Mouse (Mus musculus): ENCODE data around the gene Dmrtb1. TPM values are rescaled to one million over a fixed set of nuclear protein-coding genes. Genes with fewer than 3 reads are reported as not detected.

Dmrtb1 gene
- polyA plus RNA-seq, 1 experiment from 2014 or later, result 0.11 TPM

DNA sequence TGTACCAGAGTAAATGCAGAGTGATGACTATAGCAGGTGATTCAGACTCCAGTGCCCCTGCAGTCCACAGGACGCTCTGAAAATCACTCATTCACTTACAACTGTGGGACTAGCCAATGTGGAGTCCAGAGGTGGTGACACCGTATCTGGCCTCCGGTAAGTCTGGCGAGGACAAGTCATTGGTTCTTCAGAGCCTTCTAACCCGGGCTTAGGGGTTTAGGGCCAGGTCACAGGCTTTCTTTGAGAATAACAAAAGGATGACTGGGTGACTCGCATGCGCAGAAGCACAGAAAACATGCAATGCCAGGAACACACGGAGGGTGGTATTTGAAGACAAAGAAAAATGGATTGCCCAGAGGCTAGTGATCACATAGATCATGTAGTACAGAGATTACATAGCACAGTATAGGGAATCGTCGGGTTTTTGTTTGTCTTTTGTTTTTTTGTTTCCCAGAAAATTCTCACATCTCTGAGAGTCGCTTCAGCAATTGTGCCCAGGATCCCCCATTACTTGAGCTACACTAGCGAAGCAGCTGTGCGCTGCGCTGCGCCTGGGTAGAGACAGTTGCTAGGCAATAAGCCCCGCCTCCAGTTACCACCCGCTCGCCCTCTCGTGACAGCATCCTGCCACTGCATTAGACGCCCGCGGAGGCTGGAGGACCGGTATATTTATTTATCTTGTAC, 10.2 kb downstream of the Dmrtb1 start:
- Histone ChIP-seq H3K9me3 (ENCODE audit: control insufficient read depth, low read length) (no peaks in the 10 kb centered on the region), H3K27ac (replicated peaks; ENCODE audit: low read depth, low read length) (no peak overlapping the region), H3K9ac (ENCODE audit: low read length) (no peak overlapping the region), H3K36me3 (ENCODE audit: control insufficient read depth, insufficient read depth, low read length) (no peaks in the 10 kb centered on the region), H3K4me3 (ENCODE audit: low read depth, low read length) (no peak overlapping the region), H3K27me3 (ENCODE audit: control insufficient read depth, insufficient read depth, low read length) (peaks cover 4% of the 10 kb centered on the region; the same call in 1 of the 2 replicates), H3K4me1 (ENCODE audit: control insufficient read depth, insufficient read depth, low read length) (no peaks in the 10 kb centered on the region), H3K4me2 (ENCODE audit: low read depth, severe bottlenecking) (peak overlapping the region; percentile 27; the same call in 1 of the 2 replicates)
- ATAC-seq (ENCODE audit: insufficient number of reproducible peaks, low FRiP score, low TSS enrichment, low read depth) (peak; percentile 85; the same call in 1 of the 2 replicates), DNase-seq (ENCODE audit: low spot score) (peak; percentile 95)
- WGBS, result 20% methylated on average over 23 of the region's 23 CpGs

DNA sequence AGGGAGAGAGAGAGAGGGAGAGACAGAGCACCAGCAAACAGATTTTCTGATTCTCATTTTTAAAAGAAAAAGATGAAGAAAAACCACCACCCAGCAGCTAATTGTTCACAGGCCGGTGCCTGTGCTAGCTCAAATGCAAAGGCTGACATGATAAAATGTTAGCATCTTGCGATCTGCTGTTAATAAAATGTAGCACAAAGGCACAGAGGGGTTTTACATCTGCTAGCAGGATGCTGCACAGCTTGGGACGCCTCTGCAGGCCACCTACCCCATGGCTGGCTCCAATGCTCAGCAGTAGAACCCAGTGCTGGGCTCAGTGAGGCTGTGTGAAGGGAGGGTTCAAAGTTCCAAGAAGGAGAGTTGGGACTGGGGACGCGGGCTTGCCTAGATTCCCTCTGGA, 13.3 kb downstream of the Dmrtb1 start:
- ATAC-seq (ENCODE audit: insufficient number of reproducible peaks, low FRiP score, low TSS enrichment, low read depth), result no peak
- peaks cover 4% of the 10 kb centered on the region; the same call in 1 of the 2 replicates for H3K27me3 ChIP-seq (ENCODE audit: control insufficient read depth, insufficient read depth, low read length)
- WGBS, result 58% methylated on average over 5 of the region's 5 CpGs

DNA sequence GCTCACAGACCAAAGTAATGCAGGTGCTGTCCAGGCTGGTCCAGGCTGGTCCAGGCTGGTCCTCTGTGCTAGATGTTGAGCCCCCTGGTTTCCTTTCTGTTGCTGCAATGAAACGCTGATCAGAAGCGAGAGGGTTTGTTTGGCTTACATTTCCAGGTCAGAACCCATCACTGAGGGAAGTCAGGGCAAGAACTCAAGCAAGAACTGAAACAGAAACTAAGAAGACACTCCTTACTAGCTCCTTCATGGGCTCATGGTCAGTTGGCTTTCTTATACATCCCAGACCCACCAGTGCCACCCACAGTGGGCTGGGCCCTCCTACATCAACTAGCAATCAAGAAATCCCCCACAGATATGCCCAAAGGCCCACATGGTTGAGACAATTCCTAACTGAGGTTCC, 15.5 kb downstream of the Dmrtb1 start:
- no peak for DNase-seq (ENCODE audit: low spot score)
- H3K4me1 ChIP-seq (ENCODE audit: control insufficient read depth, insufficient read depth, low read length), result no peaks in the 10 kb centered on the region
- no peak for ATAC-seq (ENCODE audit: insufficient number of reproducible peaks, low FRiP score, low TSS enrichment, low read depth)
- no peak overlapping the region for H3K27ac ChIP-seq (replicated peaks; ENCODE audit: low read depth, low read length)
- 92% methylated on average over 2 of the region's 2 CpGs for WGBS
- no peak overlapping the region for H3K9ac ChIP-seq (ENCODE audit: low read length)
- no peaks in the 10 kb centered on the region for H3K9me3 ChIP-seq (ENCODE audit: control insufficient read depth, low read length)
- no peak overlapping the region for H3K4me2 ChIP-seq (ENCODE audit: low read depth, severe bottlenecking)
- no peaks in the 10 kb centered on the region for H3K36me3 ChIP-seq (ENCODE audit: control insufficient read depth, insufficient read depth, low read length)
- no peak overlapping the region for H3K4me3 ChIP-seq (ENCODE audit: low read depth, low read length)
- H3K27me3 ChIP-seq (ENCODE audit: control insufficient read depth, insufficient read depth, low read length), result peaks cover 4% of the 10 kb centered on the region; the same call in 1 of the 2 replicates

More for the DNA sequence above, 13.3 kb downstream of the Dmrtb1 start:
- H3K9ac ChIP-seq (ENCODE audit: low read length), result no peak overlapping the region
- no peaks in the 10 kb centered on the region for H3K9me3 ChIP-seq (ENCODE audit: control insufficient read depth, low read length)
- DNase-seq (ENCODE audit: low spot score), result no peak
- no peaks in the 10 kb centered on the region for H3K4me1 ChIP-seq (ENCODE audit: control insufficient read depth, insufficient read depth, low read length)
- H3K27ac ChIP-seq (replicated peaks; ENCODE audit: low read depth, low read length), result no peak overlapping the region
- no peak overlapping the region for H3K4me3 ChIP-seq (ENCODE audit: low read depth, low read length)
- no peaks in the 10 kb centered on the region for H3K36me3 ChIP-seq (ENCODE audit: control insufficient read depth, insufficient read depth, low read length)
- H3K4me2 ChIP-seq (ENCODE audit: low read depth, severe bottlenecking), result no peak overlapping the region

DNA sequence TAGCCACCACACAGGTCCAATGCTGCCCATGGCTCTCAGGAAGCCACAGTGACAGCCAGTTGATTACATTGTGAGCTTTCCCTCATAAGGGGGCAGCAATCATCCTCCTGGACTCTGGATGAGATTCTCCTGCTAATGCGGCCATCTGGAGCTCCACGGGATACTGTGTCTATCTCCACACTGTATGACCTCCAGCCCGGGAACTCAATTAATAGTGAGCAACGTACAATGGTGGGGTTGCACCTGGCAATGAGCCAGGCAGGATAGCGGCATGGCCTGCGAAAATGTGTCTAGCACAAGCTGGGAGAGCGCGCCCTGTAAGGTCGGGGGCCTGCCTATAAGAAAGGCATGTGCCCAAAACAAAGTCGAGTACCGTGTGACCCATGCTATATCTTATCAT, 23.4 kb downstream of the Dmrtb1 start:
- Histone ChIP-seq H3K9ac (ENCODE audit: low read length) (no peak overlapping the region), H3K9me3 (ENCODE audit: control insufficient read depth, low read length) (no peaks in the 10 kb centered on the region), H3K27me3 (ENCODE audit: control insufficient read depth, insufficient read depth, low read length) (no peaks in the 10 kb centered on the region), H3K4me2 (ENCODE audit: low read depth, severe bottlenecking) (no peak overlapping the region), H3K36me3 (ENCODE audit: control insufficient read depth, insufficient read depth, low read length) (no peaks in the 10 kb centered on the region), H3K4me3 (ENCODE audit: low read depth, low read length) (no peak overlapping the region), H3K27ac (replicated peaks; ENCODE audit: low read depth, low read length) (no peak overlapping the region), H3K4me1 (ENCODE audit: control insufficient read depth, insufficient read depth, low read length) (no peaks in the 10 kb centered on the region)
- 90% methylated on average over 11 of the region's 11 CpGs for WGBS
- ATAC-seq (ENCODE audit: insufficient number of reproducible peaks, low FRiP score, low TSS enrichment, low read depth) (no peak), DNase-seq (ENCODE audit: low spot score) (no peak)

DNA sequence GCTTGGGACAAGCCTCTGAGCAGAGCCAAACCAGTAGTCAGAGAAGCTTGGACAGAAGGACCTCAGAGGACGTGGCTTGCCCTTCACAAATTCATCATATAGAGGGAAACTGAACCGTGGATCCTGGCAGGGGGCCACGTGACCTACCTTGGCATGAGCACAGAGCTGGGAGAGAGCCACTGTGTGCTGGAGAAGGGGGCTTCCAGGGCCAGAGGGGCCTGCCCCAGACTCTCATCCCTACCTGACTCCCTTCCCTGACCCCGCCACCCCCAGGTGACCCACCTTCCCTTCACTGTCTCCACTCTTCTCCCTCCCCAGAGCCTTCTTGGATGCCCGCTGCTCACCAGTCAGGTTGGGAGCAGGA, 30.8 kb downstream of the Dmrtb1 start:
- ATAC-seq (ENCODE audit: insufficient number of reproducible peaks, low FRiP score, low TSS enrichment, low read depth) (no peak), DNase-seq (ENCODE audit: low spot score) (no peak)
- Histone ChIP-seq H3K27ac (replicated peaks; ENCODE audit: low read depth, low read length) (no peak overlapping the region), H3K4me3 (ENCODE audit: low read depth, low read length) (no peak overlapping the region), H3K4me2 (ENCODE audit: low read depth, severe bottlenecking) (no peak overlapping the region), H3K4me1 (ENCODE audit: control insufficient read depth, insufficient read depth, low read length) (peaks cover 13% of the 10 kb centered on the region), H3K9ac (ENCODE audit: low read length) (no peak overlapping the region), H3K27me3 (ENCODE audit: control insufficient read depth, insufficient read depth, low read length) (0 out of 2 replicates have a peak, but pooled peaks cover 2% of the 10 kb centered on the region), H3K36me3 (ENCODE audit: control insufficient read depth, insufficient read depth, low read length) (no peaks in the 10 kb centered on the region), H3K9me3 (ENCODE audit: control insufficient read depth, low read length) (no peaks in the 10 kb centered on the region)
- 80% methylated on average over 5 of the region's 5 CpGs for WGBS

DNA sequence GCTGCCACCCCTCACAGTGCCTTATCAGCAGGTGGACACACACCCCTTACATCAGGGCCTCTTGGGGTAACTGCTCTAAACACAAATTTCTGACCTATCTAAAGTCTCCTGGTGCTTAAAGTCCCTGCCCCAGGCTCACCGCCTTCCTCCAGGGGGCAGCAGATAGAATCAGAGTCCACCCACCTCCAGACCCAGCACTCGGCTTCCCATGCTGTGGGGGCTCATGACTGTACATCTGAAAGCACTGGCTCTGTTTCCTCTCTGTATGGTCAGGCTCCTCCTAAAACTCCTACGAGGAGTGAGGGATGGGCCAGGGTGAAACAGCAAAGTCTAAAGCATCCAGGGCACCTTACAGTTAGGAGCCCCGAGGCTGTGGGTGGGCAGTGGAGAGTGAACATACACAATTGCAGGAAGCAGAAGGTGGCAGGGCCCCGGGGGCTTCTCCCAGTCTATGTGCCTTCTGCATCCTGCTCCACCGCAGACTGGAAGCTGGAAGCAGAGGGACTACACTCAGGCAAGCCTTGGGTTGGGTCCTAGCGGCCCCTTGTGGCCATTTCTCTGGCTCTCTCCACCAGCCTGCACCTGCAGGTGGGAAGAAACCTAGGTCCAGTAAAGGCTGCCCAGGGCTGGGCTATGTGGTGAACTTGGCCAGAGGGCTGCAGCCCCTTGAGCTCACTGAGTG, 31.3 kb downstream of the Dmrtb1 start:
- Histone ChIP-seq H3K9ac (ENCODE audit: low read length) (no peak overlapping the region), H3K36me3 (ENCODE audit: control insufficient read depth, insufficient read depth, low read length) (no peaks in the 10 kb centered on the region), H3K9me3 (ENCODE audit: control insufficient read depth, low read length) (no peaks in the 10 kb centered on the region), H3K4me3 (ENCODE audit: low read depth, low read length) (no peak overlapping the region), H3K4me2 (ENCODE audit: low read depth, severe bottlenecking) (no peak overlapping the region), H3K27me3 (ENCODE audit: control insufficient read depth, insufficient read depth, low read length) (0 out of 2 replicates have a peak, but pooled peaks cover 2% of the 10 kb centered on the region), H3K27ac (replicated peaks; ENCODE audit: low read depth, low read length) (no peak overlapping the region), H3K4me1 (ENCODE audit: control insufficient read depth, insufficient read depth, low read length) (peaks cover 13% of the 10 kb centered on the region)
- DNase-seq (ENCODE audit: low spot score) (peak; percentile 94), ATAC-seq (ENCODE audit: insufficient number of reproducible peaks, low FRiP score, low TSS enrichment, low read depth) (peak; percentile 78)
- 10% methylated on average over 7 of the region's 7 CpGs for WGBS

DNA sequence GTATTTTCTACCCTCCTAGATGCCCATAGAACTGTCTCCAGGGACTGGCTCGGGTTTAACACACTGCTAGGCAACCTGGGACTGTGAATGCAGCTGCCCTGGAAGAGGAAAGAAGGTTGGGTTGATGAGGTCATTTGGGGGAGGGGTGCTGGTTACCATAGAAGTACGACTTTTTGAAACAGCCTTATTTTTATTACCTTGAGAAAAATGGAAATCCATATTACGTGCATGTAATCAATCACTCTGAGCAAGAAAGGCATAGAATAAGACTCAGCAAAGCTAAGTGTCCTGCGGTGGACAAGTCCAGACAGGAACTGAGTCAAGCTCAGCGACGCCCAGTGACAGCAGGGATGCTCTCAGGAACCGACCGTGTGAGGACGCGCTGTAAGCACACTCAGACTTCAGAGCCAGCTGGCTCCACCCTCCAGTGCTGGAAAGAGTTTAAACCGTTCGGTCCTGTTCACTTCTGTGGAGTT, 33.0 kb downstream of the Dmrtb1 start:
- Histone ChIP-seq H3K9ac (ENCODE audit: low read length) (no peak overlapping the region), H3K9me3 (ENCODE audit: control insufficient read depth, low read length) (no peaks in the 10 kb centered on the region), H3K4me2 (ENCODE audit: low read depth, severe bottlenecking) (no peak overlapping the region), H3K36me3 (ENCODE audit: control insufficient read depth, insufficient read depth, low read length) (no peaks in the 10 kb centered on the region), H3K4me1 (ENCODE audit: control insufficient read depth, insufficient read depth, low read length) (peaks cover 13% of the 10 kb centered on the region), H3K27ac (replicated peaks; ENCODE audit: low read depth, low read length) (no peak overlapping the region), H3K27me3 (ENCODE audit: control insufficient read depth, insufficient read depth, low read length) (0 out of 2 replicates have a peak, but pooled peaks cover 2% of the 10 kb centered on the region), H3K4me3 (ENCODE audit: low read depth, low read length) (no peak overlapping the region)
- ATAC-seq (ENCODE audit: insufficient number of reproducible peaks, low FRiP score, low TSS enrichment, low read depth) (no peak), DNase-seq (ENCODE audit: low spot score) (peak; percentile 45)
- 33% methylated on average over 12 of the region's 12 CpGs for WGBS

DNA sequence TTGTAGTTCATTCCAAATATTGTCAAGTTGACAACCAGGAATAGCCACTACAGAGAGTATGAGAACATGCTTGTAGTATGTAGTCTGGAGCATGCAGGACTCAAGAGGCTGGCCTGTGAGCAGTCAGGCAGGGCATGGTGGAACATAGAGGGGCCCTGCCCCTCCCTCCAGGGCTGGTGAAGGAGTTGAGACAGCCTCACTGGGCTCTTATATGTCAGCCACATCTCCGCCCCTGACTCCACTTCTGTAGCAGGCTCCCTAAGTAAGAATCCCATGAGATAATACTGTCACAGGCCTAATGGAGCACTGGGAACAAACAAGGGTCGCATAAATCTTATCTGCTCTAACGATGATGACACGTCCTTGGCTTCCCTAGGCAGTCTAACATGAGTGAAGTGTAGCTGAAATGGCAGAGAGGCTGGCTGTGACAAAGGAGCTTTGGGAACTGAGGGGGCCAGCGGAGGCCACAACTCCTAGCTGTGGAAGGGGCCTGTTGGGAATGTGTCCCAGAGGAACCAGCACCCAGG, 35.0 kb downstream of the Dmrtb1 start:
- Histone ChIP-seq H3K4me3 (ENCODE audit: low read depth, low read length) (no peak overlapping the region), H3K4me1 (ENCODE audit: control insufficient read depth, insufficient read depth, low read length) (peaks cover 13% of the 10 kb centered on the region), H3K9me3 (ENCODE audit: control insufficient read depth, low read length) (no peaks in the 10 kb centered on the region), H3K4me2 (ENCODE audit: low read depth, severe bottlenecking) (no peak overlapping the region), H3K27me3 (ENCODE audit: control insufficient read depth, insufficient read depth, low read length) (0 out of 2 replicates have a peak, but pooled peaks cover 2% of the 10 kb centered on the region), H3K36me3 (ENCODE audit: control insufficient read depth, insufficient read depth, low read length) (no peaks in the 10 kb centered on the region), H3K9ac (ENCODE audit: low read length) (no peak overlapping the region), H3K27ac (replicated peaks; ENCODE audit: low read depth, low read length) (no peak overlapping the region)
- DNase-seq (ENCODE audit: low spot score) (no peak), ATAC-seq (ENCODE audit: insufficient number of reproducible peaks, low FRiP score, low TSS enrichment, low read depth) (no peak)
- 80% methylated on average over 5 of the region's 5 CpGs for WGBS
